Mouse (Mus musculus) spleen, adult 2 months (tissue): ENCODE data around the gene Mbtps2.

Source experiments
- CTCF ChIP-seq: fragments of 200-500 bp; IDR thresholded peaks from 2 replicates; pipeline ENCODE4 v1.5.1; 2011; ENCODE audit warnings: mild to moderate bottlenecking, inconsistent platforms; ENCODE audit not compliant: insufficient read depth, insufficient read length, insufficient replicate concordance; ENCODE audit errors: extremely low read depth
- POLR2A ChIP-seq: fragments of 200-500 bp; IDR thresholded peaks from 2 replicates; pipeline ENCODE4 v1.6.1; 2011; ENCODE audit warnings: low read depth, low read length, inconsistent platforms

GRCm38 (mm10) chrX:157506400-157506799, 92.1 kb downstream of the Mbtps2 start:
- no peak for TF ChIP-seq POLR2A
- TF ChIP-seq CTCF = no peak
